Mouse (Mus musculus): Measurements from ENCODE around the gene Hoxd8.

Gene Hoxd8

GRCm38 (mm10) chr2:74686301-74686987 lies 18.0 kb upstream of the Hoxd8 start:
- no peak for DNase-seq (ENCODE audit: low spot score)

- DNase-seq (ENCODE audit: low spot score) = no peak
These were observed 17.3 kb upstream of the Hoxd8 start for GRCm38 (mm10) chr2:74686988-74687697.

- no peak for DNase-seq (ENCODE audit: low spot score)
These were observed 16.5 kb upstream of the Hoxd8 start for GRCm38 (mm10) chr2:74687698-74688555.

GRCm38 (mm10) chr2:74688795-74689573 lies 15.4 kb upstream of the Hoxd8 start:
- DNase-seq (ENCODE audit: low spot score) = no peak

- no peak for DNase-seq (ENCODE audit: low spot score)
These were observed 14.7 kb upstream of the Hoxd8 start for GRCm38 (mm10) chr2:74689574-74690337.

- DNase-seq (ENCODE audit: low spot score) = no peak
These were observed 14.1 kb upstream of the Hoxd8 start for GRCm38 (mm10) chr2:74690338-74690716.

- no peak for DNase-seq (ENCODE audit: low spot score)
These were observed 13.1 kb upstream of the Hoxd8 start, which contains the start of gene Hoxd10 for GRCm38 (mm10) chr2:74691022-74691951. Gene Hoxd10, plus strand, starts transcription at chr2:74691924.

GRCm38 (mm10) chr2:74691995-74692807 lies 12.2 kb upstream of the Hoxd8 start:
- no peak for DNase-seq (ENCODE audit: low spot score)

GRCm38 (mm10) chr2:74692808-74693431 lies 11.5 kb upstream of the Hoxd8 start:
- DNase-seq (ENCODE audit: low spot score) = no peak

- no peak for DNase-seq (ENCODE audit: low spot score)
These were observed 11.0 kb upstream of the Hoxd8 start for GRCm38 (mm10) chr2:74693432-74693827.

- DNase-seq (ENCODE audit: low spot score) = no peak
These were observed 10.3 kb upstream of the Hoxd8 start for GRCm38 (mm10) chr2:74694066-74694465.

GRCm38 (mm10) chr2:74695383-74695782 lies 9.0 kb upstream of the Hoxd8 start:
- DNase-seq (ENCODE audit: low spot score) = no peak

- DNase-seq (ENCODE audit: low spot score) = no peak
These were observed 8.5 kb upstream of the Hoxd8 start for GRCm38 (mm10) chr2:74695813-74696430.

- DNase-seq (ENCODE audit: low spot score) = no peak
These were observed 7.7 kb upstream of the Hoxd8 start for GRCm38 (mm10) chr2:74696442-74697335.

- no peak for DNase-seq (ENCODE audit: low spot score)
These were observed 6.8 kb upstream of the Hoxd8 start, which contains the start of gene Hoxd9 for GRCm38 (mm10) chr2:74697567-74698121. Gene Hoxd9, plus strand, starts transcription at chr2:74697727.

GRCm38 (mm10) chr2:74698201-74699052 lies 6.0 kb upstream of the Hoxd8 start:
- no peak for DNase-seq (ENCODE audit: low spot score)
